Mouse (Mus musculus) CH12.LX (cell line): ENCODE measurements at regions not wholly inside any gene's neighbourhood (a gene's known extent, or its start where the extent isn't known, plus 50 kb on each side); places are given as distances from the start of the nearest gene placed in this dataset.

Experiments used
- DNase-seq: peaks from one replicate; pipeline ENCODE4 v3.0.0-alpha.2; 2013; ENCODE audit errors: extremely low read depth
- H3K27ac ChIP-seq: 2 replicates; pipeline ENCODE4 v1.5.1; 2012; ENCODE audit warnings: low read depth, mild to moderate bottlenecking, control low read depth, moderate library complexity; ENCODE audit not compliant: insufficient read depth
- H3K27me3 ChIP-seq: replicated peaks from 2 replicates; pipeline ENCODE3; 2012; ENCODE audit warnings: inconsistent platforms
- H3K36me3 ChIP-seq, 2 experiments: replicated peaks in 1 of 2; 2 replicates each; pipeline versions ENCODE3 to v1.6.1; 2012; ENCODE audit warnings: inconsistent platforms in 1 of 2, low read length in 1 of 2, mild to moderate bottlenecking in 1 of 2, mixed read lengths in 1 of 2, moderate library complexity in 1 of 2; ENCODE audit not compliant: control insufficient read depth in 1 of 2, insufficient read depth in 1 of 2
- H3K4me1 ChIP-seq, 2 experiments: 2 replicates each; pipeline ENCODE4 v1.6.1; 2012; ENCODE audit warnings: inconsistent platforms in 1 of 2, moderate library complexity in 1 of 2; ENCODE audit not compliant: insufficient read depth in 2 of 2, control insufficient read depth in 1 of 2
- H3K4me2 ChIP-seq: 2 replicates; pipeline ENCODE4 v1.6.1; 2012; ENCODE audit warnings: low read depth, mild to moderate bottlenecking, control low read depth; ENCODE audit not compliant: poor library complexity, insufficient read depth, severe bottlenecking
- H3K4me3 ChIP-seq, 3 experiments: fragments of 150-350 bp in 1 of 3; sonication (generic) in 1 of 3; replicated peaks in 1 of 3; 2 replicates each; pipeline versions ENCODE3 to v1.5.1; 2011 to 2012; ENCODE audit warnings: low read depth in 2 of 3, low read length in 2 of 3, mild to moderate bottlenecking in 2 of 3, moderate library complexity in 2 of 3, control low read depth in 1 of 3, improper control_type of control experiment in 1 of 3, inconsistent platforms in 1 of 3, mixed read lengths in 1 of 3; ENCODE audit not compliant: poor library complexity in 1 of 3
- H3K79me2 ChIP-seq: replicated peaks from 2 replicates; pipeline ENCODE4 v1.6.1; 2012; ENCODE audit warnings: mild to moderate bottlenecking, moderate library complexity; ENCODE audit not compliant: control insufficient read depth, poor library complexity, insufficient read depth, severe bottlenecking; ENCODE audit errors: extremely low read depth
- H3K9ac ChIP-seq: 2 replicates; pipeline ENCODE4 v1.6.1; 2012; ENCODE audit warnings: low read depth, mild to moderate bottlenecking, control low read depth, moderate library complexity; ENCODE audit not compliant: insufficient read depth
- H3K9me3 ChIP-seq: replicated peaks from 2 replicates; pipeline ENCODE3; 2012; ENCODE audit warnings: low read length, inconsistent platforms, mixed read lengths
- CTCF ChIP-seq, 2 experiments: IDR thresholded peaks in 1 of 2; conservative IDR thresholded peaks in 1 of 2; 2 replicates each; pipeline ENCODE4 v1.5.1; 2011 to 2012; ENCODE audit warnings: low read depth in 2 of 2, low read length in 2 of 2, improper control_type of control experiment in 1 of 2, inconsistent platforms in 1 of 2, mild to moderate bottlenecking in 1 of 2, moderate library complexity in 1 of 2
- E2F4 ChIP-seq: IDR thresholded peaks from 2 replicates; pipeline ENCODE4 v1.6.1; 2011; ENCODE audit warnings: low read depth, low read length, improper control_type of control experiment; ENCODE audit not compliant: insufficient replicate concordance
- ELF1 ChIP-seq: IDR thresholded peaks from 2 replicates; pipeline ENCODE4 v1.6.1; 2014; ENCODE audit warnings: low read depth, mild to moderate bottlenecking, inconsistent platforms, low read length, improper control_type of control experiment
- EP300 ChIP-seq: IDR thresholded peaks from 2 replicates; pipeline ENCODE4 v1.6.1; 2011; ENCODE audit warnings: low read length, improper control_type of control experiment
- ETS1 ChIP-seq: conservative IDR thresholded peaks from 2 replicates; pipeline ENCODE4 v1.6.1; 2012; ENCODE audit warnings: low read depth, mild to moderate bottlenecking, inconsistent platforms, low read length, improper control_type of control experiment, moderate library complexity
- GABPA ChIP-seq: IDR thresholded peaks from 2 replicates; pipeline ENCODE4 v1.6.1; 2012; ENCODE audit warnings: low read depth, low read length, improper control_type of control experiment, inconsistent platforms; ENCODE audit not compliant: insufficient replicate concordance
- HCFC1 ChIP-seq: IDR thresholded peaks from 2 replicates; pipeline ENCODE4 v1.6.1; 2012; ENCODE audit warnings: low read depth, mild to moderate bottlenecking, inconsistent platforms, low read length, improper control_type of control experiment
- IRF4 ChIP-seq: IDR thresholded peaks from 2 replicates; pipeline ENCODE4 v1.6.1; 2014; ENCODE audit warnings: low read depth, mild to moderate bottlenecking, inconsistent platforms, low read length, improper control_type of control experiment
- JUN ChIP-seq: IDR thresholded peaks from 2 replicates; pipeline ENCODE4 v1.6.1; 2011; ENCODE audit warnings: low read depth, mild to moderate bottlenecking, low read length, improper control_type of control experiment, moderate library complexity; ENCODE audit not compliant: insufficient read depth
- JUND ChIP-seq: conservative IDR thresholded peaks from 2 replicates; pipeline ENCODE4 v1.6.1; 2011; ENCODE audit warnings: low read depth, low read length, improper control_type of control experiment
- KAT2A ChIP-seq: IDR thresholded peaks from 2 replicates; pipeline ENCODE4 v1.6.1; 2012; ENCODE audit warnings: low read length, improper control_type of control experiment, inconsistent platforms; ENCODE audit not compliant: insufficient replicate concordance
- MAFK ChIP-seq: IDR thresholded peaks from 2 replicates; pipeline ENCODE4 v1.6.1; 2011; ENCODE audit warnings: low read length, improper control_type of control experiment; ENCODE audit not compliant: insufficient replicate concordance
- MAX ChIP-seq: IDR thresholded peaks from 2 replicates; pipeline ENCODE4 v1.6.1; 2011; ENCODE audit warnings: low read length, improper control_type of control experiment
- MAZ ChIP-seq: IDR thresholded peaks from 2 replicates; pipeline ENCODE4 v1.6.1; 2012; ENCODE audit warnings: low read depth, mild to moderate bottlenecking, inconsistent platforms, low read length, improper control_type of control experiment, moderate library complexity
- MEF2A ChIP-seq: IDR thresholded peaks from 2 replicates; pipeline ENCODE4 v1.6.1; 2014; ENCODE audit warnings: low read depth, mild to moderate bottlenecking, inconsistent platforms, low read length, improper control_type of control experiment, borderline replicate concordance
- MXI1 ChIP-seq: IDR thresholded peaks from 2 replicates; pipeline ENCODE4 v1.6.1; 2011; ENCODE audit warnings: mild to moderate bottlenecking, low read depth, low read length, improper control_type of control experiment
- MYC ChIP-seq: IDR thresholded peaks from 2 replicates; pipeline ENCODE4 v1.6.1; 2011; ENCODE audit warnings: low read depth, mild to moderate bottlenecking, improper control_type of control experiment, low read length
- NELFE ChIP-seq: IDR thresholded peaks from 2 replicates; pipeline ENCODE4 v1.6.1; 2011; ENCODE audit warnings: low read depth, low read length, improper control_type of control experiment
- PAX5 ChIP-seq: IDR thresholded peaks from 2 replicates; pipeline ENCODE4 v1.6.1; 2012; ENCODE audit warnings: low read length, inconsistent platforms, mixed read lengths
- POLR2A ChIP-seq: IDR thresholded peaks from 2 replicates; pipeline ENCODE4 v1.6.1; 2011; ENCODE audit warnings: low read depth, mild to moderate bottlenecking, improper control_type of control experiment, low read length
- POLR2AphosphoS2 ChIP-seq: IDR thresholded peaks from 2 replicates; pipeline ENCODE4 v1.6.1; 2011; ENCODE audit warnings: low read depth, low read length, improper control_type of control experiment
- RCOR1 ChIP-seq: conservative IDR thresholded peaks from 2 replicates; pipeline ENCODE4 v1.6.1; 2012; ENCODE audit warnings: low read depth, mild to moderate bottlenecking, inconsistent platforms, low read length, improper control_type of control experiment
- SIN3A ChIP-seq: IDR thresholded peaks from 2 replicates; pipeline ENCODE4 v1.6.1; 2012; ENCODE audit warnings: low read length, improper control_type of control experiment, inconsistent platforms
- TBP ChIP-seq: conservative IDR thresholded peaks from 2 replicates; pipeline ENCODE4 v1.6.1; 2011; ENCODE audit warnings: low read depth, low read length, improper control_type of control experiment
- TCF12 ChIP-seq: IDR thresholded peaks from 2 replicates; pipeline ENCODE4 v1.6.1; 2014; ENCODE audit warnings: low read depth, mild to moderate bottlenecking, inconsistent platforms, low read length, improper control_type of control experiment
- UBTF ChIP-seq: IDR thresholded peaks from 2 replicates; pipeline ENCODE4 v1.6.1; 2012; ENCODE audit warnings: low read depth, mild to moderate bottlenecking, inconsistent platforms, low read length, improper control_type of control experiment, moderate library complexity
- USF1 ChIP-seq: IDR thresholded peaks from 2 replicates; pipeline ENCODE4 v1.6.1; 2014; ENCODE audit warnings: low read depth, mild to moderate bottlenecking, inconsistent platforms, low read length, improper control_type of control experiment
- ZC3H11A ChIP-seq: IDR thresholded peaks from 2 replicates; pipeline ENCODE4 v1.6.1; 2012; ENCODE audit warnings: low read depth, mild to moderate bottlenecking, inconsistent platforms, low read length, improper control_type of control experiment
- ZKSCAN1 ChIP-seq: IDR thresholded peaks from 2 replicates; pipeline ENCODE4 v1.6.1; 2012; ENCODE audit warnings: low read depth, inconsistent platforms, low read length, improper control_type of control experiment, borderline replicate concordance
- ZMIZ1 ChIP-seq: IDR thresholded peaks from 2 replicates; pipeline ENCODE4 v1.6.1; 2012; ENCODE audit warnings: low read depth, mild to moderate bottlenecking, inconsistent platforms, low read length, improper control_type of control experiment
- ZNF384 ChIP-seq: IDR thresholded peaks from 2 replicates; pipeline ENCODE4 v1.6.1; 2012; ENCODE audit warnings: low read depth, low read length, improper control_type of control experiment, inconsistent platforms
- dilution Hi-C: fragments of 300-500 bp; cut with MboI; formaldehyde crosslinking; loops from 2 replicates; pipeline ENCODE4 v1.14.3; 2020; ENCODE audit warnings: low sequenced_read_pairs; ENCODE audit not compliant: extremely low pct_unique_long_range_greater_than_20kb, extremely low pct_ligation_motif_present
- in situ Hi-C: fragments of 300-500 bp; cut with MboI; formaldehyde crosslinking; loops from 3 replicates; pipeline ENCODE4 v1.14.3; 2019; ENCODE audit warnings: low sequenced_read_pairs, low pct_ligation_motif_present, low pct_unique_long_range_greater_than_20kb, mixed read lengths

- TF ChIP-seq NELFE: no peak
- TF ChIP-seq IRF4: no peak
- TF ChIP-seq KAT2A: no peak
- no peak for TF ChIP-seq JUND
- TF ChIP-seq MEF2A: no peak
- TF ChIP-seq JUN: no peak
- TF ChIP-seq ETS1: no peak
- no peak for TF ChIP-seq ZKSCAN1
- TF ChIP-seq POLR2AphosphoS2: no peak
- no peak for TF ChIP-seq USF1
- TF ChIP-seq GABPA: no peak
- TF ChIP-seq MAZ: no peak
- Histone ChIP-seq H3K36me3 (no peaks in the 10 kb centered on the region), H3K9me3 (no peaks in the 10 kb centered on the region), H3K27ac (no peak overlapping the region), H3K9ac (no peak overlapping the region), H3K4me1 (no peaks in the 10 kb centered on the region), H3K4me2 (no peak overlapping the region), H3K79me2 (no peaks in the 10 kb centered on the region), H3K27me3 (no peaks in the 10 kb centered on the region), H3K4me3 (no peak overlapping the region)
- in situ Hi-C loops (no loop called here), dilution Hi-C loops (no loop called here)
- DNase-seq: no peak
These were observed 109.9 kb upstream of the Fam3c start for GRCm38 (mm10) chr6:22465926-22466325.

GRCm38 (mm10) chr6:22459440-22460016, 103.5 kb upstream of the Fam3c start:
- Histone ChIP-seq H3K4me3 (no peak overlapping the region), H3K27me3 (no peaks in the 10 kb centered on the region), H3K36me3 (no peaks in the 10 kb centered on the region), H3K79me2 (no peaks in the 10 kb centered on the region), H3K9ac (peak overlapping the region; percentile 21; the same call in 1 of the 2 replicates), H3K4me1 (peaks cover 0 to 9% of the 10 kb centered on the region in 2 experiments; a peak in 2 of 4 replicates), H3K9me3 (peaks cover 5% of the 10 kb centered on the region), H3K27ac (peak overlapping the region; percentile 36), H3K4me2 (peak overlapping the region; percentile 39)
- DNase-seq: peak; percentile 29
- in situ Hi-C loops (no loop called here), dilution Hi-C loops (no loop called here)
- TF ChIP-seq IRF4 (peak; percentile 26; the same call in 1 of the 2 replicates), HCFC1 (no peak), ZC3H11A (no peak), EP300 (peak; percentile 15; the same call in 1 of the 2 replicates), KAT2A (no peak), RCOR1 (no peak), PAX5 (no peak), CTCF (conservative IDR thresholded peaks at IDR 0.05 in 1 of 2, IDR thresholded peaks at IDR 0.05 in 1 of 2; ENCODE audit: low read depth in 2 of 2, low read length in 2 of 2) (no peak), ZMIZ1 (no peak), POLR2AphosphoS2 (no peak), UBTF (no peak), ETS1 (no peak), MXI1 (no peak), MAZ (no peak), ELF1 (no peak), USF1 (no peak), MEF2A (0 out of 2 replicates have a peak, but pooled peaks have one; percentile 26), JUND (no peak), E2F4 (no peak), TCF12 (0 out of 2 replicates have a peak, but pooled peaks have one; percentile 7), NELFE (no peak), SIN3A (no peak), TBP (0 out of 2 replicates have a peak, but pooled peaks have one; percentile 46), POLR2A (no peak), MYC (no peak), MAFK (no peak; the same call in 1 of the 2 replicates), MAX (no peak), ZNF384 (no peak)
